Mouse (Mus musculus) thymus, postnatal 0 days (tissue): Measurements from ENCODE around the gene Smpd2. TPM values are rescaled to one million over a fixed set of nuclear protein-coding genes. Genes with fewer than 3 reads are reported as not detected.

ENCODE experiments used
- DNase-seq: peaks from one replicate; pipeline ENCODE4 v3.0.0-alpha.2; 2015; ENCODE audit warnings: low spot score
- polyA plus RNA-seq: library from polyadenylated mRNA; unstranded; fragments of >200 nt; fragmentation: Nextera tagmentation; extraction: Ambion mirVana; gene quantifications from 2 replicates; pipeline ENCODE4 v1.2.1, GENCODE M21; 2015

Smpd2 gene
- polyA plus RNA-seq, 1 experiment from 2014 or later = 57.5 TPM

GRCm38 (mm10) chr10:41489294-41489693 lies 875 bp downstream of the Smpd2 start:
- DNase-seq = no peak

- peak; percentile 48 for DNase-seq
These were observed 1.3 kb downstream of the Smpd2 start for GRCm38 (mm10) chr10:41488877-41489276.

- DNase-seq = no peak
These were observed 3.5 kb downstream of the Smpd2 start for GRCm38 (mm10) chr10:41486506-41487170.

GRCm38 (mm10) chr10:41485778-41486177 lies 4.4 kb downstream of the Smpd2 start:
- DNase-seq = no peak

- DNase-seq = no peak
These were observed 7.7 kb downstream of the Smpd2 start for GRCm38 (mm10) chr10:41482446-41482845.

- DNase-seq = no peak
These were observed 9.0 kb downstream of the Smpd2 start for GRCm38 (mm10) chr10:41480938-41481880.

- no peak for DNase-seq
These were observed 10.2 kb downstream of the Smpd2 start for GRCm38 (mm10) chr10:41479961-41480360.

GRCm38 (mm10) chr10:41477278-41478181 lies 12.6 kb downstream of the Smpd2 start:
- DNase-seq = peak; percentile 87

GRCm38 (mm10) chr10:41477018-41477277 lies 13.2 kb downstream of the Smpd2 start:
- peak; percentile 80 for DNase-seq

- DNase-seq = peak; percentile 67
These were observed 13.8 kb downstream of the Smpd2 start, which contains the start of gene Mical1 for GRCm38 (mm10) chr10:41476171-41477017. Mical1 (plus strand) TSS chr10:41476314.

GRCm38 (mm10) chr10:41474981-41475391 lies 15.2 kb downstream of the Smpd2 start:
- no peak for DNase-seq

- no peak for DNase-seq
These were observed 16.2 kb downstream of the Smpd2 start for GRCm38 (mm10) chr10:41473782-41474468.

- DNase-seq = no peak
These were observed 17.1 kb downstream of the Smpd2 start for GRCm38 (mm10) chr10:41472962-41473481.

- DNase-seq = no peak
These were observed 17.6 kb downstream of the Smpd2 start for GRCm38 (mm10) chr10:41472534-41472933.

GRCm38 (mm10) chr10:41470693-41471092 lies 19.5 kb downstream of the Smpd2 start:
- no peak for DNase-seq

- no peak for DNase-seq
These were observed 22.8 kb downstream of the Smpd2 start for GRCm38 (mm10) chr10:41467325-41467724.

- no peak for DNase-seq
These were observed 25.7 kb downstream of the Smpd2 start for GRCm38 (mm10) chr10:41464401-41464955.

- no peak for DNase-seq
These were observed 29.0 kb downstream of the Smpd2 start for GRCm38 (mm10) chr10:41461057-41461722.

- no peak for DNase-seq
These were observed 29.7 kb downstream of the Smpd2 start for GRCm38 (mm10) chr10:41460501-41460900.
